Mouse (Mus musculus): ENCODE data around the gene Amh. TPM values are rescaled to one million over a fixed set of nuclear protein-coding genes. Genes with fewer than 3 reads are reported as not detected.
"Not testable (repeated sequence)": the region's sequence is repeated elsewhere in the genome, so short reads cannot be mapped to it uniquely, and the experiment has no call there.

Amh gene
- total and polyA plus RNA-seq, 3 experiments = 0.27 to 1.8 (median 1.6) TPM

- TF ChIP-seq TAL1 (conservative IDR thresholded peaks at IDR 0.05; ENCODE audit: low read depth, low read length) (no peak), GATA1 (IDR thresholded peaks at IDR 0.05; ENCODE audit: borderline replicate concordance, low read length) (no peak)
- Histone ChIP-seq H3K27me3 (ENCODE audit: insufficient read depth, low read length) (peaks cover 2% of the 10 kb centered on the region), H3K4me3 (ENCODE audit: low read depth, low read length) (peak overlapping the region; percentile 77), H3K9me3 (replicated peaks) (no peaks in the 10 kb centered on the region), H3K4me1 (ENCODE audit: insufficient read depth, low read depth, low read length) (peaks cover 65% of the 10 kb centered on the region), H3K36me3 (replicated peaks) (peaks cover 41% of the 10 kb centered on the region)
- DNase-seq (ENCODE audit: low spot score) (no peak), ATAC-seq (ENCODE audit: extremely low read depth, insufficient number of reproducible peaks, low FRiP score, poor library complexity, severe bottlenecking) (no peak)
These were observed 22.2 kb downstream of the Amh start for GRCm38 (mm10) chr10:80827063-80827869.

GRCm38 (mm10) chr10:80827870-80828420 is 22.9 kb downstream of the Amh start:
- DNase-seq (ENCODE audit: low spot score) (no peak), ATAC-seq (ENCODE audit: extremely low read depth, insufficient number of reproducible peaks, low FRiP score, poor library complexity, severe bottlenecking) (no peak)
- Histone ChIP-seq H3K36me3 (replicated peaks) (peaks cover 41% of the 10 kb centered on the region), H3K4me1 (ENCODE audit: insufficient read depth, low read depth, low read length) (peaks cover 64% of the 10 kb centered on the region), H3K9me3 (replicated peaks) (no peaks in the 10 kb centered on the region), H3K4me3 (ENCODE audit: low read depth, low read length) (peak overlapping the region; percentile 77), H3K27me3 (ENCODE audit: insufficient read depth, low read length) (peaks cover 4% of the 10 kb centered on the region)
- TF ChIP-seq GATA1 (IDR thresholded peaks at IDR 0.05; ENCODE audit: borderline replicate concordance, low read length) (no peak), TAL1 (conservative IDR thresholded peaks at IDR 0.05; ENCODE audit: low read depth, low read length) (no peak), GATA2 (IDR thresholded peaks at IDR 0.05; ENCODE audit: borderline replicate concordance, low read depth, low read length) (no peak), POLR2AphosphoS5 (IDR thresholded peaks at IDR 0.05; ENCODE audit: insufficient replicate concordance, low read depth, low read length) (no peak), CTCF (IDR thresholded peaks at IDR 0.05; ENCODE audit: low read depth, low read length) (no peak)

GRCm38 (mm10) chr10:80828587-80828986 is 23.5 kb downstream of the Amh start:
- peaks cover 64% of the 10 kb centered on the region for H3K4me1 ChIP-seq (ENCODE audit: insufficient read depth, low read depth, low read length)
- H3K36me3 ChIP-seq (replicated peaks) = peaks cover 41% of the 10 kb centered on the region
- H3K4me3 ChIP-seq (ENCODE audit: low read depth, low read length) = peak overlapping the region; percentile 77; the same call in 1 of the 2 replicates
- DNase-seq (ENCODE audit: low spot score); H3K27me3 ChIP-seq (ENCODE audit: insufficient read depth, low read length); ATAC-seq (ENCODE audit: extremely low read depth, insufficient number of reproducible peaks, low FRiP score, poor library complexity, severe bottlenecking); H3K9me3 ChIP-seq (replicated peaks): not testable (repeated sequence)

- TF ChIP-seq CTCF (IDR thresholded peaks at IDR 0.05; ENCODE audit: low read depth, low read length) = no peak
- H3K27me3 ChIP-seq (ENCODE audit: insufficient read depth, low read length) = peaks cover 15% of the 10 kb centered on the region
- ATAC-seq (ENCODE audit: extremely low read depth, insufficient number of reproducible peaks, low FRiP score, poor library complexity, severe bottlenecking) (no peak), DNase-seq (ENCODE audit: low spot score) (no peak)
- peaks cover 5% of the 10 kb centered on the region for H3K9me3 ChIP-seq (replicated peaks)
- peaks cover 41% of the 10 kb centered on the region for H3K36me3 ChIP-seq (replicated peaks)
- no peak overlapping the region for H3K4me3 ChIP-seq (ENCODE audit: low read depth, low read length)
- peaks cover 57% of the 10 kb centered on the region for H3K4me1 ChIP-seq (ENCODE audit: insufficient read depth, low read depth, low read length)
These were observed 24.6 kb downstream of the Amh start for GRCm38 (mm10) chr10:80829359-80830278.

GRCm38 (mm10) chr10:80831136-80831535 is 26.1 kb downstream of the Amh start:
- Histone ChIP-seq H3K4me1 (ENCODE audit: insufficient read depth, low read depth, low read length) (peaks cover 55% of the 10 kb centered on the region), H3K4me3 (ENCODE audit: low read depth, low read length) (no peak overlapping the region), H3K27me3 (ENCODE audit: insufficient read depth, low read length) (peaks cover 30% of the 10 kb centered on the region), H3K9me3 (replicated peaks) (peaks cover 18% of the 10 kb centered on the region), H3K36me3 (replicated peaks) (peaks cover 41% of the 10 kb centered on the region)
- ATAC-seq (ENCODE audit: extremely low read depth, insufficient number of reproducible peaks, low FRiP score, poor library complexity, severe bottlenecking) (no peak; the same call in 1 of the 2 replicates), DNase-seq (ENCODE audit: low spot score) (peak; percentile 54)
- TF ChIP-seq TAL1 (conservative IDR thresholded peaks at IDR 0.05; ENCODE audit: low read depth, low read length) (no peak), POLR2AphosphoS5 (IDR thresholded peaks at IDR 0.05; ENCODE audit: insufficient replicate concordance, low read depth, low read length) (no peak), CTCF (IDR thresholded peaks at IDR 0.05; ENCODE audit: low read depth, low read length) (no peak), GATA1 (IDR thresholded peaks at IDR 0.05; ENCODE audit: borderline replicate concordance, low read length) (no peak), GATA2 (IDR thresholded peaks at IDR 0.05; ENCODE audit: borderline replicate concordance, low read depth, low read length) (no peak)

- Histone ChIP-seq H3K4me1 (ENCODE audit: insufficient read depth, low read depth, low read length) (peaks cover 58% of the 10 kb centered on the region), H3K4me3 (ENCODE audit: low read depth, low read length) (no peak overlapping the region), H3K36me3 (replicated peaks) (peaks cover 37% of the 10 kb centered on the region), H3K27me3 (ENCODE audit: insufficient read depth, low read length) (peaks cover 47% of the 10 kb centered on the region), H3K9me3 (replicated peaks) (peaks cover 18% of the 10 kb centered on the region)
- TF ChIP-seq GATA1 (IDR thresholded peaks at IDR 0.05; ENCODE audit: borderline replicate concordance, low read length) (no peak), POLR2AphosphoS5 (IDR thresholded peaks at IDR 0.05; ENCODE audit: insufficient replicate concordance, low read depth, low read length) (no peak), GATA2 (IDR thresholded peaks at IDR 0.05; ENCODE audit: borderline replicate concordance, low read depth, low read length) (no peak), TAL1 (conservative IDR thresholded peaks at IDR 0.05; ENCODE audit: low read depth, low read length) (no peak), CTCF (IDR thresholded peaks at IDR 0.05; ENCODE audit: low read depth, low read length) (no peak)
- ATAC-seq (ENCODE audit: extremely low read depth, insufficient number of reproducible peaks, low FRiP score, poor library complexity, severe bottlenecking) = no peak
- no peak for DNase-seq (ENCODE audit: low spot score)
These were observed 27.8 kb downstream of the Amh start for GRCm38 (mm10) chr10:80832818-80833217.
